Mouse (Mus musculus): Measurements from ENCODE around the gene Fam71e1.

Gene Fam71e1

GRCm38 (mm10) chr7:44495992-44496770, at the start of gene Fam71e1, which contains the start of gene Emc10:
TSS of gene Fam71e1 (plus strand) at chr7:44496581.
TSS of gene Emc10 (minus strand) at chr7:44496529.
- peak; percentile 98 for DNase-seq (ENCODE audit: low spot score)

- DNase-seq (ENCODE audit: low spot score): no peak
Measured at GRCm38 (mm10) chr7:44453256-44453655, 43.1 kb upstream of the Fam71e1 start.

- no peak for DNase-seq (ENCODE audit: low spot score)
Measured at GRCm38 (mm10) chr7:44456302-44456701, 40.1 kb upstream of the Fam71e1 start.

- no peak for DNase-seq (ENCODE audit: low spot score)
Measured at GRCm38 (mm10) chr7:44460067-44460466, 36.3 kb upstream of the Fam71e1 start.

- DNase-seq (ENCODE audit: low spot score): no peak
Measured at GRCm38 (mm10) chr7:44460767-44461502, 35.4 kb upstream of the Fam71e1 start.

GRCm38 (mm10) chr7:44461503-44462217, 34.7 kb upstream of the Fam71e1 start:
- no peak for DNase-seq (ENCODE audit: low spot score)

GRCm38 (mm10) chr7:44462218-44463055, 33.9 kb upstream of the Fam71e1 start:
- peak; percentile 39 for DNase-seq (ENCODE audit: low spot score)

GRCm38 (mm10) chr7:44463056-44463425, 33.3 kb upstream of the Fam71e1 start:
- DNase-seq (ENCODE audit: low spot score): no peak

- peak; percentile 37 for DNase-seq (ENCODE audit: low spot score)
Measured at GRCm38 (mm10) chr7:44463556-44464225, 32.7 kb upstream of the Fam71e1 start.

- DNase-seq (ENCODE audit: low spot score): peak; percentile 88
Measured at GRCm38 (mm10) chr7:44464511-44464910, 31.9 kb upstream of the Fam71e1 start.

- DNase-seq (ENCODE audit: low spot score): peak; percentile 21
Measured at GRCm38 (mm10) chr7:44465111-44465510, 31.3 kb upstream of the Fam71e1 start, which contains the start of gene Aspdh. TSS of gene Aspdh (plus strand) at chr7:44465391.

- peak; percentile 32 for DNase-seq (ENCODE audit: low spot score)
Measured at GRCm38 (mm10) chr7:44466006-44466887, 30.1 kb upstream of the Fam71e1 start.

GRCm38 (mm10) chr7:44466888-44467311, 29.5 kb upstream of the Fam71e1 start:
- peak; percentile 35 for DNase-seq (ENCODE audit: low spot score)

GRCm38 (mm10) chr7:44467811-44468411, 28.5 kb upstream of the Fam71e1 start, which contains the start of gene Josd2:
TSS of gene Josd2 (plus strand) at chr7:44467980.
- DNase-seq (ENCODE audit: low spot score): peak; percentile 97

GRCm38 (mm10) chr7:44468644-44469285, 27.6 kb upstream of the Fam71e1 start:
- DNase-seq (ENCODE audit: low spot score): peak; percentile 23

- peak; percentile 13 for DNase-seq (ENCODE audit: low spot score)
Measured at GRCm38 (mm10) chr7:44469677-44470675, 26.4 kb upstream of the Fam71e1 start.

Measured in layer of hippocampus, adult 11-12 months (tissue).